In genomic region chr12:83885065-83885464, GRCm38 (mm10) we compare ENCODE assay signal across 6 mouse cellular contexts. TPM values are rescaled to one million over a fixed set of nuclear protein-coding genes. Genes with fewer than 3 reads are reported as not detected.
DNase-seq lines count a peak whose midpoint lies in the region; ATAC-seq and TF ChIP-seq lines count a peak whose summit lies in the region.
"Not testable (repeated sequence)": the region's sequence is repeated elsewhere in the genome, so short reads cannot be mapped to it uniquely, and the experiment has no call there.

No protein-coding gene starts in this region.

- DNase-seq in 3134 (ENCODE audit: extremely low read depth, insufficient read length, low spot score) (peak; percentile 15), NIH3T3 (ENCODE audit: low read depth) (peak; percentile 12)
- DNase-seq in CD4-positive helper T cell, adult 2 months (ENCODE audit: low read depth, low spot score): peak; percentile 35
- not testable (repeated sequence) for DNase-seq in cerebellum, adult 2 months
- peak; percentile 23 for DNase-seq in induced T-regulatory cell, adult 2 months (ENCODE audit: low read depth)

- not testable (repeated sequence) for H3K27me3 ChIP-seq in cerebellum, adult 2 months (ENCODE audit: control insufficient read depth, insufficient read depth, low read length)

- H3K27ac ChIP-seq in cerebellum, adult 2 months (ENCODE audit: insufficient read depth, low read length): peak overlapping the region; percentile 4; the same call in 1 of the 2 replicates

- peaks cover 19% of the 10 kb centered on the region for H3K4me1 ChIP-seq in cerebellum, adult 2 months (ENCODE audit: control insufficient read depth, insufficient read depth, low read length)

- not testable (repeated sequence) for TF ChIP-seq CTCF in cerebellum, adult 2 months (IDR thresholded peaks at IDR 0.05; ENCODE audit: borderline replicate concordance, insufficient read depth, low read depth, low read length)

- WGBS in cerebellum, adult 2 months: 98% methylated on average over 5 of the region's 5 CpGs

- peak; percentile 48 for ATAC-seq in megakaryocyte progenitor cell, adult 5-6 weeks (replicated peaks; ENCODE audit: poor library complexity)

- not testable (repeated sequence) for TF ChIP-seq POLR2A in cerebellum, adult 2 months (IDR thresholded peaks at IDR 0.05; ENCODE audit: borderline replicate concordance, insufficient read depth, low read length)

- not testable (repeated sequence) for H3K4me3 ChIP-seq in cerebellum, adult 2 months (replicated peaks; ENCODE audit: insufficient read depth, low read depth, low read length)

RNA-seq across cellular contexts. Expression of gene Numb, which starts 36.7 kb away (rescaled TPM):
- 54.5 and 60.1 TPM in 2 replicates for polyA plus RNA-seq in cerebellum, adult 2 months (2012; rRNA removed)
- 15.9 and 19.3 TPM in 2 replicates for total RNA-seq in megakaryocyte progenitor cell, adult 5-6 weeks (2015)
- total RNA-seq in megakaryocyte progenitor cell, adult 5-6 weeks (2017): 12.6 and 26.8 TPM in 2 replicates
